Mouse (Mus musculus): Measurements from ENCODE around the gene Mipol1. TPM values are rescaled to one million over a fixed set of nuclear protein-coding genes. Genes with fewer than 3 reads are reported as not detected.
"Not testable (repeated sequence)": the region's sequence is repeated elsewhere in the genome, so short reads cannot be mapped to it uniquely, and the experiment has no call there.

The Mipol1 gene
- polyA plus RNA-seq, 1 experiment = 0.70 TPM

DNA sequence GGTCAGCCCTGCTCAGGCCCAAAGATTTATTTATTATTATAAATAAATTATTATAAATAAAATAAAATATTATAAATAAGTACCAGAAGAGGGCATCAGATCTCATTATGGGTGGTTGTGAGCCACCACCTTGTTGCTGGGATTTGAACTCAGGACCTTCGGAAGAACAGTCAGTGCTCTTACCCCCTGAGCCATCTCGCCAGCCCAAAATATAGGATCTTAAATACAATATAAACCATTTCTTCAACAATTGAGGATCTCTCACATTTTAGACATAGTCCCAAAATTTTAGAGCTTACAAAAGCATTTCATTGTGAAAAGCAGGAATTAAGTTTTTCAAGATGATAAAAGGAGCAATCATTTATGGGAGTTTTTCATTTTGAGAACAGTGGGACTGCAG, 30.8 kb upstream of the Mipol1 start:
- no peaks in the 10 kb centered on the region for H3K79me2 ChIP-seq (ENCODE audit: control insufficient read depth, insufficient read depth)
- H3K36me3 ChIP-seq (ENCODE audit: control insufficient read depth, insufficient read depth) = no peaks in the 10 kb centered on the region
- no peak overlapping the region for H3ac ChIP-seq (ENCODE audit: control insufficient read depth, insufficient read length, low read depth)
- no peaks in the 10 kb centered on the region for H3K79me3 ChIP-seq (ENCODE audit: low read depth)
- no peak overlapping the region for H3K4me3 ChIP-seq (ENCODE audit: insufficient read depth, poor library complexity, severe bottlenecking)
- no peaks in the 10 kb centered on the region for H3K27me3 ChIP-seq (ENCODE audit: control insufficient read depth, insufficient read depth, insufficient read length)
- TF ChIP-seq MYOG (IDR thresholded peaks at IDR 0.05; ENCODE audit: control insufficient read depth, extremely low read depth, insufficient read length) (no peak), MYOD1 (IDR thresholded peaks at IDR 0.05; ENCODE audit: control insufficient read depth, insufficient read length, low read depth) (no peak), USF1 (IDR thresholded peaks at IDR 0.05; ENCODE audit: low read depth) (no peak), CEBPB (IDR thresholded peaks at IDR 0.05; ENCODE audit: low read depth) (no peak), FOSL1 (IDR thresholded peaks at IDR 0.05; ENCODE audit: insufficient read depth, low read length, poor library complexity, severe bottlenecking) (no peak), MAX (IDR thresholded peaks at IDR 0.05) (no peak), CTCF (IDR thresholded peaks at IDR 0.05; ENCODE audit: control insufficient read depth, insufficient read depth, insufficient read length) (no peak)

DNA sequence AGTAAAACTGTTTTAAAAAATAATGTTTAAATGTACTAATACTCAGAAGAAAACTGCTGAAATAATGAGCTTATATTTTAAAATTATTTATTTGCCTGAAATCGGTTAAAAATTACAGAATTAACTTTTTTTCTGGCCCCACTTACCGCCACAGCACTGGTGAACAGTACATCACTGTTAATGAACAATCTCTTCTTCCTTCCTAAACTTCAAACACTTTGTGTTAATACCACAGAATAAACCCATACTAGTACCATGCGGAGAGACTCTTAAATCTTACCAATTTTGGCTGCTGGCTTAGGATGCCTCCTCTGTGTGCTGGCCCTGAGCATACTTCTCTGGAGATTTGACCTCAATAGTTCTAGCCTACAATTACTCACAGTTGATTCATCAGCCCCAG, 28.3 kb upstream of the Mipol1 start:
- no peaks in the 10 kb centered on the region for H3K36me3 ChIP-seq (ENCODE audit: control insufficient read depth, insufficient read depth)
- no peak overlapping the region for H3K4me3 ChIP-seq (ENCODE audit: insufficient read depth, poor library complexity, severe bottlenecking)
- no peak overlapping the region for H3ac ChIP-seq (ENCODE audit: control insufficient read depth, insufficient read length, low read depth)
- no peaks in the 10 kb centered on the region for H3K27me3 ChIP-seq (ENCODE audit: control insufficient read depth, insufficient read depth, insufficient read length)
- H3K79me2 ChIP-seq (ENCODE audit: control insufficient read depth, insufficient read depth) = no peaks in the 10 kb centered on the region
- no peaks in the 10 kb centered on the region for H3K79me3 ChIP-seq (ENCODE audit: low read depth)
- TF ChIP-seq CEBPB (IDR thresholded peaks at IDR 0.05; ENCODE audit: low read depth) (no peak), MYOD1 (IDR thresholded peaks at IDR 0.05; ENCODE audit: control insufficient read depth, insufficient read length, low read depth) (no peak), USF1 (IDR thresholded peaks at IDR 0.05; ENCODE audit: low read depth) (no peak), CTCF (IDR thresholded peaks at IDR 0.05; ENCODE audit: control insufficient read depth, insufficient read depth, insufficient read length) (no peak), MAX (IDR thresholded peaks at IDR 0.05) (no peak), FOSL1 (IDR thresholded peaks at IDR 0.05; ENCODE audit: insufficient read depth, low read length, poor library complexity, severe bottlenecking) (no peak), MYOG (IDR thresholded peaks at IDR 0.05; ENCODE audit: control insufficient read depth, extremely low read depth, insufficient read length) (no peak)

DNA sequence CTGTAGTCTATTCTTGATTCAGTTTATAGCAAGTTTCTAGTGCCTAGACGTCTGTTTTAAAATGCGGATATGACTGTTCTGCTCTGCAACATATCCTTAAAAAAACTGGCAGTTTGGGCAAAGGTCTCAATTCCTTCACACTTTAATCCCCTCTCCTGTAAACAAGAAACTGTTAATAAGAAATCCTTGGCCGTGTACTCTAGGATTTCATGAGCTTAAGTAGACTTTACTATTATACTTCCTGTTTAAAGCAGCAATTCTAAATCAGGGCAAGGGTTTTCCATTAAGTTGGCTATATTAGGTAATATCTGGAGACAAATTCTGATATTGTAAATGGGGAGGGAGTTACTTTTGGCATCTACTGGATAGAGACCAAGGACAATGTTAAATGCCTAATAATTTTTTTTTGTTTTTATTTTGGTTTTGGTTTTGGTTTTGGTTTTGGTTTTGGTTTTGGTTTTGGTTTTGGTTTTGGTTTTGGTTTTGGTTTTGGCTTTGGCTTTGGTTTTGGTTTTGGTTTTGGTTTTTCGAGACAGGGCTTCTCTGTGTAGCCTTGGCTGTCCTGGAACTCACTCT, 25.9 kb upstream of the Mipol1 start:
- no peaks in the 10 kb centered on the region for H3K36me3 ChIP-seq (ENCODE audit: control insufficient read depth, insufficient read depth)
- H3K79me3 ChIP-seq (ENCODE audit: low read depth) = no peaks in the 10 kb centered on the region
- no peaks in the 10 kb centered on the region for H3K27me3 ChIP-seq (ENCODE audit: control insufficient read depth, insufficient read depth, insufficient read length)
- H3K79me2 ChIP-seq (ENCODE audit: control insufficient read depth, insufficient read depth) = no peaks in the 10 kb centered on the region
- no peak overlapping the region for H3K4me3 ChIP-seq (ENCODE audit: insufficient read depth, poor library complexity, severe bottlenecking)
- TF ChIP-seq USF1 (IDR thresholded peaks at IDR 0.05; ENCODE audit: low read depth) (no peak), CEBPB (IDR thresholded peaks at IDR 0.05; ENCODE audit: low read depth) (no peak)
- no peak overlapping the region for H3ac ChIP-seq (ENCODE audit: control insufficient read depth, insufficient read length, low read depth)

DNA sequence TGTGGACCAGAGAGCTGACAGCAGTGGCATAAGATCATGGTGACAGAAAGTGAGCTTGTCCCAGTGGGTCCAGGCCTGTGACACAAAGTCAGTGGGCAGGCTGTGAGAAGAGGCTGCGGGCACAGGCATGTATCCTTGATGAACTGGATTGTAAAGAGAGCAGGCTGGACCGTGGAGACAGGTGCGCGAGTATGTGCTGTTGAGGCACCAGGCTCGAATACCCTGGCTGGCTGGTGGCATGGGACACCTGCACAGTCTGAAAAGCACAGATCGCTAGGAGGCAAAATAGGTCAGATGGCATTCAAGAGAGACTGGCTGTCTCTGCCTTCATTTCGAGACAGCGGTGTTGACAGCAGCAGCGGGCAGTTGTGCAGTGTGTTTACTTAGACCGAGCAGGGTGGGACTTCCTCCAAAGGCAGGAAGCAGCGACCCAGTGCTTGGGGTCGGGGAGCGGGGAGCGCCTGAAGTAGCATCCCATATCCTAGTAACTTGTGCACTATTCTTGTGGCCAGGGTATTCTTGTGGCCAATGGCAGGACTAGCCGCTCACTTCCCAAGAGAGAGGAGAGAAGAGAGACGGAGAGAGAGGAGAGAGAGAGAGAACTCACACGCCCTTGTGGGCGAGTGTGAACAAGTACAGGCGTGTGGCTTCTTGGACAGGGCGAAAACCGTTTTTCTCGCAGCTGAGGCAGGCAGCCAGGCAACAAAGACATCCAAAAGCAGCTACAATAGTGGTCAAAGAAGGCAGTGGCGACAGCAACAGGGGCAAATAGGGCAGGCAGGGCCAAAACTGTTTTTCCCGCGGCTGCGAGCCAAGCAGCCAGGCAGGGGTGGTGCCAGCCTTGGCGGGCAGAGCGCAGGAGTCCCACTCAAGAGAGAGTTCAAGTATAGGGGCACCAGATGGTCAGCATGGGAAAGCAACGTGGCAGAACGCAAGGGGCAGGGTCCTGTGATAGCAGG, 18.6 kb upstream of the Mipol1 start:
- H3K27me3 ChIP-seq (ENCODE audit: control insufficient read depth, insufficient read depth, insufficient read length) = no peaks in the 10 kb centered on the region
- H3K4me3 ChIP-seq (ENCODE audit: insufficient read depth, poor library complexity, severe bottlenecking) = no peak overlapping the region
- TF ChIP-seq MYOD1 (IDR thresholded peaks at IDR 0.05; ENCODE audit: control insufficient read depth, insufficient read length, low read depth) = no peak
- no peak for TF ChIP-seq MYOG (IDR thresholded peaks at IDR 0.05; ENCODE audit: control insufficient read depth, extremely low read depth, insufficient read length)
- no peak for TF ChIP-seq FOSL1 (IDR thresholded peaks at IDR 0.05; ENCODE audit: insufficient read depth, low read length, poor library complexity, severe bottlenecking)
- no peak for TF ChIP-seq MAX (IDR thresholded peaks at IDR 0.05)
- no peak for TF ChIP-seq USF1 (IDR thresholded peaks at IDR 0.05; ENCODE audit: low read depth)
- TF ChIP-seq CTCF (IDR thresholded peaks at IDR 0.05; ENCODE audit: control insufficient read depth, insufficient read depth, insufficient read length) = no peak
- no peak for TF ChIP-seq CEBPB (IDR thresholded peaks at IDR 0.05; ENCODE audit: low read depth)
- H3K79me3 ChIP-seq (ENCODE audit: low read depth) = no peaks in the 10 kb centered on the region
- H3K79me2 ChIP-seq (ENCODE audit: control insufficient read depth, insufficient read depth) = no peaks in the 10 kb centered on the region
- no peak overlapping the region for H3ac ChIP-seq (ENCODE audit: control insufficient read depth, insufficient read length, low read depth)
- H3K36me3 ChIP-seq (ENCODE audit: control insufficient read depth, insufficient read depth) = no peaks in the 10 kb centered on the region

DNA sequence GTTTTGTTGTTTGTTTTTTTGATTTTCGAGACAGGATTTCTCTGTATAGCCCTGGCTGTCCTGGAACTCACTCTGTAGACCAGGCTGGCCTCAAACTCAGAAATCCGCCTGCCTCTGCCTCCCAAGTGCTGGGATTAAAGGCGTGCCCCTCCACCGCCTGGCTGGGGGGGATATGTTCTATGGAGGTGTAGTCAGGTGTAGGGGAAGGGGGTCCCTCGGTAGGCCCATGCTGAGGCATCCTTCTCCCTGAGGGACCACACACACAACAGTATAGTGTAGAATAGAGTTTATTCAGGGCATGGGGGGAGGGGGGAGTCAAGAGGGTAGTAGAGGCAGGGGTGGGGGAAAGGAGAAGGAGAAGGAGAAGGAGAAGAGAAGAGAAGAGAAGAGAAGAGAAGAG, 17.8 kb upstream of the Mipol1 start:
- not testable (repeated sequence) for H3ac ChIP-seq (ENCODE audit: control insufficient read depth, insufficient read length, low read depth); H3K4me3 ChIP-seq (ENCODE audit: insufficient read depth, poor library complexity, severe bottlenecking); H3K27me3 ChIP-seq (ENCODE audit: control insufficient read depth, insufficient read depth, insufficient read length); H3K79me2 ChIP-seq (ENCODE audit: control insufficient read depth, insufficient read depth); H3K36me3 ChIP-seq (ENCODE audit: control insufficient read depth, insufficient read depth); H3K79me3 ChIP-seq (ENCODE audit: low read depth)

DNA sequence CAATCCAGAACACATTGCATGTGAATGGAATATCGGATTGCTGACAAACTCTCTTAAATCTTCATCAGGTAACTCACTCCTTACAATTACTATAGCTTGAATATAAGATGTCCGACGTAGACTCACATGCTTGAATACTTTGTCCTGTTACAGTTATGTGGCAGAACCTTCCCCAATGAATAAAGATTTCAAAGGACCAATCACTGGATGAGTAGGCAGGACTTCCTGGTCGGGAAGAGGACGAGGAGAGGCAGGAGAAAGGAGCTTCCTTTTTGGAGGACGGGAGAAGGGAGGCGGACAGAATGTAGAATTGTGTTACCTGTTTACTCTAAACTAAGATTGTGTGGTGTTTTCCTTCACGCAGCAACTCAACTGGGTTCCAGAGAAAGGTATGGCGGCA, 3.8 kb upstream of the Mipol1 start:
- Histone ChIP-seq H3K4me3 (ENCODE audit: insufficient read depth, poor library complexity, severe bottlenecking) (no peak overlapping the region), H3K36me3 (ENCODE audit: control insufficient read depth, insufficient read depth) (no peaks in the 10 kb centered on the region), H3K79me3 (ENCODE audit: low read depth) (peaks cover 9% of the 10 kb centered on the region), H3K27me3 (ENCODE audit: control insufficient read depth, insufficient read depth, insufficient read length) (no peaks in the 10 kb centered on the region), H3K79me2 (ENCODE audit: control insufficient read depth, insufficient read depth) (peaks cover 11% of the 10 kb centered on the region), H3ac (ENCODE audit: control insufficient read depth, insufficient read length, low read depth) (no peak overlapping the region)
- TF ChIP-seq MYOD1 (IDR thresholded peaks at IDR 0.05; ENCODE audit: control insufficient read depth, insufficient read length, low read depth) (no peak), FOSL1 (IDR thresholded peaks at IDR 0.05; ENCODE audit: insufficient read depth, low read length, poor library complexity, severe bottlenecking) (no peak), MYOG (IDR thresholded peaks at IDR 0.05; ENCODE audit: control insufficient read depth, extremely low read depth, insufficient read length) (no peak), USF1 (IDR thresholded peaks at IDR 0.05; ENCODE audit: low read depth) (no peak), CEBPB (IDR thresholded peaks at IDR 0.05; ENCODE audit: low read depth) (no peak), CTCF (IDR thresholded peaks at IDR 0.05; ENCODE audit: control insufficient read depth, insufficient read depth, insufficient read length) (no peak), MAX (IDR thresholded peaks at IDR 0.05) (no peak)
